Mouse (Mus musculus) layer of hippocampus, adult 9-10 months (tissue): Measurements from ENCODE around the gene Tmc2.

Experiments
- DNase-seq: peaks from one replicate; pipeline ENCODE4 v3.0.0; 2022; ENCODE audit warnings: low spot score

Tmc2 gene

GRCm38 (mm10) chr2:130296134-130296745 is 101.2 kb downstream of the Tmc2 start:
- DNase-seq = no peak

- DNase-seq = no peak
These were observed 102.6 kb downstream of the Tmc2 start for GRCm38 (mm10) chr2:130297580-130297979.

GRCm38 (mm10) chr2:130303014-130303413 is 108.0 kb downstream of the Tmc2 start:
- DNase-seq = no peak
